Mouse (Mus musculus) heart, embryonic 14.5 days (tissue): ENCODE measurements around the gene Tenm2. TPM values are rescaled to one million over a fixed set of nuclear protein-coding genes. Genes with fewer than 3 reads are reported as not detected.

Experiments
- ATAC-seq: fragments of 200-750 bp; cut with Nextera tagmentation; 2 replicates; pipeline ENCODE4 v1.8.0; 2017; ENCODE audit warnings: low read depth, moderate TSS enrichment; ENCODE audit not compliant: insufficient number of reproducible peaks, insufficient read depth, low FRiP score
- H3K27ac ChIP-seq, 2 experiments: fragments of 200-500 bp in 1 of 2; fragments of 300-500 bp in 1 of 2; sonication (generic) in 1 of 2; replicated peaks in 1 of 2; 2 replicates each; pipeline ENCODE4 v1.5.1; 2012 to 2014; ENCODE audit warnings: low read depth in 2 of 2, low read length in 2 of 2, control low read depth in 1 of 2, mild to moderate bottlenecking in 1 of 2, mixed read lengths in 1 of 2; ENCODE audit not compliant: control insufficient read depth in 1 of 2, insufficient read depth in 1 of 2
- H3K27me3 ChIP-seq: fragments of 300-500 bp; sonication (generic); 2 replicates; pipeline ENCODE4 v1.6.1; 2014; ENCODE audit warnings: mild to moderate bottlenecking, low read length, control low read depth; ENCODE audit not compliant: control insufficient read depth, insufficient read depth
- H3K36me3 ChIP-seq: fragments of 300-500 bp; sonication (generic); 2 replicates; pipeline ENCODE4 v1.6.1; 2014; ENCODE audit warnings: mild to moderate bottlenecking, control low read depth, low read length, mixed read lengths; ENCODE audit not compliant: control insufficient read depth, insufficient read depth
- H3K4me1 ChIP-seq, 2 experiments: fragments of 200-500 bp in 1 of 2; fragments of 300-500 bp in 1 of 2; sonication (generic) in 1 of 2; 2 replicates each; pipeline ENCODE4 v1.6.1; 2012 to 2014; ENCODE audit warnings: low read length in 2 of 2, control low read depth in 1 of 2, mixed read lengths in 1 of 2; ENCODE audit not compliant: control insufficient read depth in 2 of 2, insufficient read depth in 2 of 2
- H3K4me2 ChIP-seq: fragments of 300-500 bp; sonication (generic); 2 replicates; pipeline ENCODE4 v1.6.1; 2014; ENCODE audit warnings: mild to moderate bottlenecking, low read length
- H3K4me3 ChIP-seq, 2 experiments: fragments of 200-500 bp in 1 of 2; fragments of 300-500 bp in 1 of 2; sonication (generic) in 1 of 2; 2 replicates each; pipeline ENCODE4 v1.5.1; 2012 to 2014; ENCODE audit warnings: low read length in 2 of 2, mild to moderate bottlenecking in 2 of 2, control low read depth in 1 of 2, low read depth in 1 of 2, moderate library complexity in 1 of 2; ENCODE audit not compliant: control insufficient read depth in 1 of 2, insufficient read depth in 1 of 2
- H3K9ac ChIP-seq: fragments of 300-500 bp; sonication (generic); 2 replicates; pipeline ENCODE4 v1.6.1; 2014; ENCODE audit warnings: mild to moderate bottlenecking, low read length
- H3K9me3 ChIP-seq: fragments of 300-500 bp; sonication (generic); 2 replicates; pipeline ENCODE4 v1.6.1; 2016; ENCODE audit warnings: low read length, control low read depth; ENCODE audit not compliant: control insufficient read depth
- WGBS: fragments of 180-500 bp; shearing (Covaris S2); extraction: QIAGEN DNeasy Blood & Tissue Kit; methylation state at CpG from one replicate; pipeline ENCODE4 v1.1.7; 2014; 5-methylcytosine and 5-hydroxymethylcytosine counted together
- polyA plus RNA-seq: library from polyadenylated mRNA; unstranded; fragments of >200 nt; fragmentation: Nextera tagmentation; extraction: Ambion mirVana; gene quantifications from 2 replicates; pipeline ENCODE4 v1.2.1, GENCODE M21; 2014

The Tenm2 gene
- polyA plus RNA-seq, 1 experiment from 2014 or later, result 0.96 TPM

GRCm38 (mm10) chr11:36538144-36538543 lies 697.6 kb downstream of the Tenm2 start:
- Histone ChIP-seq H3K4me2 (no peak overlapping the region), H3K9ac (no peak overlapping the region), H3K27ac (no peak overlapping the region), H3K36me3 (no peaks in the 10 kb centered on the region), H3K9me3 (no peaks in the 10 kb centered on the region), H3K27me3 (no peaks in the 10 kb centered on the region), H3K4me3 (no peak overlapping the region), H3K4me1 (no peaks in the 10 kb centered on the region; a peak in 1 of 4 replicates)
- no peak for ATAC-seq
- 81% methylated on average over 4 of the region's 4 CpGs for WGBS

- WGBS, result 85% methylated on average over 9 of the region's 9 CpGs
- Histone ChIP-seq H3K9ac (no peak overlapping the region), H3K27me3 (no peaks in the 10 kb centered on the region), H3K4me1 (no peaks in the 10 kb centered on the region; a peak in 1 of 4 replicates), H3K27ac (no peak overlapping the region), H3K9me3 (no peaks in the 10 kb centered on the region), H3K4me2 (no peak overlapping the region), H3K4me3 (no peak overlapping the region), H3K36me3 (no peaks in the 10 kb centered on the region)
- no peak for ATAC-seq
These were observed 698.1 kb downstream of the Tenm2 start for GRCm38 (mm10) chr11:36537573-36538133.

- H3K4me3 ChIP-seq, result no peak overlapping the region
- no peak overlapping the region for H3K27ac ChIP-seq
- no peak overlapping the region for H3K9ac ChIP-seq
- no peaks in the 10 kb centered on the region for H3K36me3 ChIP-seq
- 65% methylated on average over 3 of the region's 3 CpGs for WGBS
- H3K27me3 ChIP-seq, result no peaks in the 10 kb centered on the region
- H3K9me3 ChIP-seq, result no peaks in the 10 kb centered on the region
- no peak overlapping the region for H3K4me2 ChIP-seq
- H3K4me1 ChIP-seq, result no peaks in the 10 kb centered on the region; a peak in 1 of 4 replicates
- ATAC-seq, result no peak
These were observed 700.2 kb downstream of the Tenm2 start for GRCm38 (mm10) chr11:36535591-36535990.

- ATAC-seq, result no peak
These were observed 704.1 kb downstream of the Tenm2 start for GRCm38 (mm10) chr11:36531614-36532013.

GRCm38 (mm10) chr11:36527509-36527908 lies 708.3 kb downstream of the Tenm2 start:
- ATAC-seq, result no peak
- 41% methylated on average over 4 of the region's 4 CpGs for WGBS
- H3K27ac ChIP-seq, result no peak overlapping the region
- no peak overlapping the region for H3K4me3 ChIP-seq
- H3K4me1 ChIP-seq, result peaks cover 4 to 6% of the 10 kb centered on the region in 2 experiments; a peak in 3 of 4 replicates
- 0 out of 2 replicates have a peak, but pooled peaks cover 3% of the 10 kb centered on the region for H3K9me3 ChIP-seq
- H3K9ac ChIP-seq, result no peak overlapping the region
- H3K27me3 ChIP-seq, result no peaks in the 10 kb centered on the region
- no peak overlapping the region for H3K4me2 ChIP-seq
- no peaks in the 10 kb centered on the region for H3K36me3 ChIP-seq

More at GRCm38 (mm10) chr11:36531614-36532013, 704.1 kb downstream of the Tenm2 start:
- no peak overlapping the region for H3K9ac ChIP-seq
- WGBS, result 49% methylated on average over 4 of the region's 4 CpGs
- H3K27ac ChIP-seq, result no peak overlapping the region
- H3K4me3 ChIP-seq, result no peak overlapping the region
- H3K4me2 ChIP-seq, result no peak overlapping the region
- no peaks in the 10 kb centered on the region for H3K36me3 ChIP-seq
- no peaks in the 10 kb centered on the region for H3K27me3 ChIP-seq
- no peaks in the 10 kb centered on the region for H3K9me3 ChIP-seq
- H3K4me1 ChIP-seq, result peaks cover 0 to 6% of the 10 kb centered on the region in 2 experiments; a peak in 1 of 4 replicates

- no peak overlapping the region for H3K27ac ChIP-seq
- H3K4me3 ChIP-seq, result no peak overlapping the region
- no peak overlapping the region for H3K9ac ChIP-seq
- H3K36me3 ChIP-seq, result no peaks in the 10 kb centered on the region
- peaks cover 4 to 6% of the 10 kb centered on the region in 2 experiments for H3K4me1 ChIP-seq
- no peak for ATAC-seq
- no peaks in the 10 kb centered on the region for H3K27me3 ChIP-seq
- 0 out of 2 replicates have a peak, but pooled peaks cover 3% of the 10 kb centered on the region for H3K9me3 ChIP-seq
- no peak overlapping the region for H3K4me2 ChIP-seq
- 9% methylated on average over 8 of the region's 8 CpGs for WGBS
These were observed 709.4 kb downstream of the Tenm2 start for GRCm38 (mm10) chr11:36526381-36526780.

DNA sequence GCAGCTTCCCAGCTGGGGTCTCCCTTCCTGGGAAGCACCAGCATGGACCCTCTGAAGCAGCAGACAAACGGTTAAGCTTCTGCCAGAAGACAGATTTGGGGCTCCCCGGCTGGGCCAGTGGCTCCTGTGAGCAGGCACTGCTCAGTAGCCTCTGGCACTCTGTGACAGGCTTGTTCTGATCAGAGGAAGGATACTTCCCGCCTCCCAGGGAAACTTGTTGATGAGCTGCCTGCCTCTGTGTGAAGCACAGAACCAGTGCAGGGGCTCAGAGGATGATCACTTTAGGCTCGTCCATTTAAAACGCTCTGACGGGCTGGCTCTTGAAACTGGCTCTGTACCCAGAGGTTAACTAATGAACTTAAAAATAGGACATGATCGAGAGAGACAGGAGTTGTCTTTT lies 723.3 kb downstream of the Tenm2 start:
- Histone ChIP-seq H3K27me3 (no peaks in the 10 kb centered on the region), H3K4me2 (no peak overlapping the region), H3K36me3 (no peaks in the 10 kb centered on the region), H3K4me1 (no peaks in the 10 kb centered on the region), H3K9ac (no peak overlapping the region), H3K27ac (no peak overlapping the region), H3K4me3 (no peak overlapping the region), H3K9me3 (peaks cover 6% of the 10 kb centered on the region; the same call in 1 of the 2 replicates)
- WGBS, result 28% methylated on average over 7 of the region's 7 CpGs
- ATAC-seq, result no peak

DNA sequence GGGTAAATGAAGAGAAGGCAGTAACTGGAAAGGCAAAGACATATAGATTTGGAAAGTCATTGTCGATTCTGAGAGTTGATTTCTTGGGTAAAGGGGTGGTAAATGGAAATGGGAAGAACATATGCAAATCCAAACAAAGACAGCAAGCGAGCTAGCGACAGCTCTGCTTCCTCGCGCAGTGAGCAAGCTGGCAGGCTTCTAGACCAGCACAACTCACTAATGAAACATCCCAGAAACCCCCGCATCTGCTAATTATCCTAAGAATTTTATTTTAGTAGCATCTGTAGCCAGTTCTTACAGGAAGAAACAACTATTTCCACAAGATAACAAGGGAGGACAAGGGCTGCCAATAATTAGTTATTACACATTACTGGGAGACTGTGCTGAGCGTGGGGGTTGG lies 727.5 kb downstream of the Tenm2 start:
- H3K36me3 ChIP-seq, result no peaks in the 10 kb centered on the region
- ATAC-seq, result no peak
- no peak overlapping the region for H3K4me2 ChIP-seq
- peaks cover 5 to 7% of the 10 kb centered on the region in 2 experiments for H3K4me1 ChIP-seq
- 74% methylated on average over 7 of the region's 7 CpGs for WGBS
- H3K4me3 ChIP-seq, result no peak overlapping the region
- no peak overlapping the region for H3K9ac ChIP-seq
- peaks cover 6% of the 10 kb centered on the region; the same call in 1 of the 2 replicates for H3K9me3 ChIP-seq
- no peak overlapping the region for H3K27ac ChIP-seq
- H3K27me3 ChIP-seq, result no peaks in the 10 kb centered on the region
